ENCODE assay signal across 21 mouse cellular contexts in the genomic region with DNA sequence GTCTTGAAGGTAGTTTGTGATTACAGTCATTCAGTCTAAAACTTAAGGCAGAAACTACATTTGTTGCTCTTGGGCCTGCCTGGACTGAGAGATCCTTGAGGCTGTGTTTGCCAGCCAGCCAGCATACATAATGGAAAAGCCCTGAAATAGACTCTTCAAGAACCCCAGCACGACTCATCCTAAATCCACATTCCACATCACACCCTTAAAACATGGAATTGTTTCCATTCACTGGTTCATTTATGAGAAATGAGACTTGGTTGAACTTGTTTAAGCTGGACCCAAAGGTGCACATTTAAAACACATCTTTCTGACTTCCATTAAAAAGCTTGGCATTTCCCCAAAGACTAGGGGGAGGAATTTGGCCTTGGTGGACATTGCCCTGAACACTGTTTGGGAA.
"Had no signal": no experiment of that assay in that cellular context is flagged by ENCODE, and none has a peak within 500 bp of the region (broad histone marks: within the 10 kb centered on the region; RNA-seq: fewer than 3 reads in every experiment).

No protein-coding gene starts in this region.

- H3K9me3 ChIP-seq: liver, embryonic 12.5 days; liver, embryonic 15.5 days; lung, embryonic 15.5 days; midbrain, embryonic 10.5 days; midbrain, embryonic 13.5 days; neural tube, embryonic 13.5 days; stomach, embryonic 15.5 days had no signal

- H3K9ac ChIP-seq: liver, embryonic 12.5 days; liver, embryonic 15.5 days; lung, embryonic 15.5 days; midbrain, embryonic 13.5 days; neural tube, embryonic 13.5 days; stomach, embryonic 15.5 days had no signal

- H3K4me3 ChIP-seq: left cerebral cortex, adult 2 months; liver, embryonic 12.5 days; liver, embryonic 15.5 days; lung, embryonic 15.5 days; megakaryocyte, embryonic 14.5 days; midbrain, embryonic 10.5 days; midbrain, embryonic 13.5 days; myocyte; neural tube, embryonic 13.5 days; stomach, embryonic 15.5 days had no signal

- ATAC-seq: liver, embryonic 12.5 days; midbrain, embryonic 13.5 days; midbrain, embryonic 16.5 days had no signal

- H3K27ac ChIP-seq: left cerebral cortex, adult 2 months; liver, embryonic 12.5 days; liver, embryonic 15.5 days; lung, embryonic 15.5 days; midbrain, embryonic 10.5 days; midbrain, embryonic 13.5 days; neural tube, embryonic 13.5 days; stomach, embryonic 15.5 days had no signal

- H3K27me3 ChIP-seq: liver, embryonic 12.5 days; liver, embryonic 15.5 days; lung, embryonic 15.5 days; megakaryocyte, embryonic 14.5 days; midbrain, embryonic 13.5 days; neural tube, embryonic 13.5 days; stomach, embryonic 15.5 days had no signal

- H3K36me3 ChIP-seq: liver, embryonic 12.5 days; liver, embryonic 15.5 days; lung, embryonic 15.5 days; midbrain, embryonic 10.5 days; midbrain, embryonic 13.5 days; neural tube, embryonic 13.5 days; stomach, embryonic 15.5 days had no signal

- H3K4me1 ChIP-seq: liver, embryonic 12.5 days; liver, embryonic 15.5 days; lung, embryonic 15.5 days; megakaryocyte, embryonic 14.5 days; midbrain, embryonic 10.5 days; midbrain, embryonic 13.5 days; neural tube, embryonic 13.5 days; stomach, embryonic 15.5 days had no signal

- H3K4me2 ChIP-seq: liver, embryonic 12.5 days; liver, embryonic 15.5 days; lung, embryonic 15.5 days; midbrain, embryonic 13.5 days; neural tube, embryonic 13.5 days; stomach, embryonic 15.5 days had no signal

- DNase-seq: kidney, adult 11 months; kidney, postnatal 10 days; layer of hippocampus, postnatal 36 days; lung, adult 18-20 months; lung, postnatal 10 days; lung, postnatal 36 days; retina, postnatal 1 day; right cerebral cortex, postnatal 25 days; spleen, adult 18-20 months; thymus, postnatal 25 days had no signal
